Mouse (Mus musculus): Measurements from ENCODE around the gene Gsg1l. TPM values are rescaled to one million over a fixed set of nuclear protein-coding genes. Genes with fewer than 3 reads are reported as not detected.

Gene Gsg1l
- polyA plus RNA-seq, 1 experiment from 2014 or later, result 0.65 TPM

DNA sequence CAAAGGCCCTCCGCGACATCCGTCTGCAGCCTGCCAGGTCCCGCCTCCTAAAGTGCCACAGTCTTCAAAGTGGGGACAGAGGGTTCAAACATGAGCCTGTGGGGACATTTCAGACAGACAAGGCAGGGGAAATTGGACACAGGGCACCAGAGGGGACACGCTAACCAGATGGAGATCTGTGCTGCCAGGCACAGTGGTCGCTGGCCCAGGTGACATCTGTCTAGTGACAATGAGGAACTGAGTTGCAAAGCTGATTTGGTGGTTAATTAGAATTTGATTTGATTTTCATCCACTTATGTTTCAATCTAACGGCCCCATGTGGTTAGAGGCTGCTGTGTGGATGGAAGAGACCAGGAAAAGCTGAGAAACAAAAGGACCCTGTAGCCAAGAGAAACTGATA lies 28.6 kb downstream of the Gsg1l start:
- Histone ChIP-seq H3K27ac (ENCODE audit: low read length) (no peak overlapping the region), H3K4me1 (ENCODE audit: control insufficient read depth, insufficient read depth, low read length) (no peaks in the 10 kb centered on the region), H3K27me3 (ENCODE audit: control insufficient read depth, insufficient read depth, low read length) (no peaks in the 10 kb centered on the region), H3K4me2 (replicated peaks; ENCODE audit: low read depth, low read length) (no peak overlapping the region), H3K9ac (replicated peaks; ENCODE audit: low read depth, low read length) (no peak overlapping the region), H3K36me3 (ENCODE audit: control insufficient read depth, insufficient read depth, low read length) (no peaks in the 10 kb centered on the region), H3K9me3 (ENCODE audit: control insufficient read depth, low read depth, low read length) (no peaks in the 10 kb centered on the region), H3K4me3 (ENCODE audit: low read depth, low read length) (no peak overlapping the region)
- 87% methylated on average over 7 of the region's 7 CpGs for WGBS
- no peak for ATAC-seq (ENCODE audit: insufficient number of reproducible peaks, insufficient read depth, low FRiP score, low read depth)

DNA sequence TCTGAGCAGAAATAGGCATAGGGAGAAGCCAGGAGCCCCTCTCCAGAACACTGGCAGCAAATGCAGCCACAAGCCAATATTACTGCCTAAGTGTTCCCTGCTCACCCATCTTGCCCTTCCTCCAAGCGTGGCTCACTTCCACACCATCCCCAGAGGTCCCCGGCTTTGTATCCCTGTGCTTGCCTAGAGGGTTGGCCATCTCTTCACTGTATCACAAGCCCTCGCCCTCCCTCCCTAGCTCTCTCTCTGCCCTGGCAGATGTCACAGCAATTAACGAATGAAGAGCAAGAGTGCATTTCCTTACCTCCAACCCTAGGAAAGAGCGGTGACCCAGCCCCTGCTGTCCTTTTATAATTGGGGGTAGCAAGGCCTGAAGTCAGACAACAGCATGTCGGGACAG lies 30.3 kb downstream of the Gsg1l start:
- Histone ChIP-seq H3K4me3 (ENCODE audit: low read depth, low read length) (no peak overlapping the region), H3K27ac (ENCODE audit: low read length) (no peak overlapping the region), H3K9ac (replicated peaks; ENCODE audit: low read depth, low read length) (no peak overlapping the region), H3K36me3 (ENCODE audit: control insufficient read depth, insufficient read depth, low read length) (no peaks in the 10 kb centered on the region), H3K4me1 (ENCODE audit: control insufficient read depth, insufficient read depth, low read length) (no peaks in the 10 kb centered on the region), H3K27me3 (ENCODE audit: control insufficient read depth, insufficient read depth, low read length) (no peaks in the 10 kb centered on the region), H3K9me3 (ENCODE audit: control insufficient read depth, low read depth, low read length) (no peaks in the 10 kb centered on the region), H3K4me2 (replicated peaks; ENCODE audit: low read depth, low read length) (no peak overlapping the region)
- 47% methylated on average over 6 of the region's 6 CpGs for WGBS
- ATAC-seq (ENCODE audit: insufficient number of reproducible peaks, insufficient read depth, low FRiP score, low read depth), result no peak

DNA sequence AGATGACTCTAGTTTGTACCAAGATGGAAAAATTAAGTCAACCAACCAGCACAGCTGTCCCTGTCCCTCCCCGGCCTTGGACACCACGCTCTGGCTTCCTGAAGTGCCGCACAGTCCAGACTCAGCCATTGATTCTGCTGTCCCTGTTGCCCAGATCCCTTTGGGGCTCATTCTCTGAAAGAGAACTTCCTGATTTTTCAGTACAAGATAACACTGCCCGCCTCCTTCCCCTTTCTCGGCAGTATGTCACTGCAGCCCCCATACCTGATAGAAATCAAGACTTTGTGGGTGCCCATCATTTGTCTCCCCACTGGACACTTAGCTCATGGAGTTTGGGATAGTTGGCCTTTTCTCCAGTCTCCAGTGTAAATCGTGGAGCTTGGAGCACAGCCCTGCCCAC lies 37.1 kb downstream of the Gsg1l start:
- Histone ChIP-seq H3K36me3 (ENCODE audit: control insufficient read depth, insufficient read depth, low read length) (no peaks in the 10 kb centered on the region), H3K4me2 (replicated peaks; ENCODE audit: low read depth, low read length) (no peak overlapping the region), H3K27me3 (ENCODE audit: control insufficient read depth, insufficient read depth, low read length) (no peaks in the 10 kb centered on the region), H3K4me1 (ENCODE audit: control insufficient read depth, insufficient read depth, low read length) (no peaks in the 10 kb centered on the region), H3K27ac (ENCODE audit: low read length) (no peak overlapping the region), H3K9me3 (ENCODE audit: control insufficient read depth, low read depth, low read length) (no peaks in the 10 kb centered on the region), H3K9ac (replicated peaks; ENCODE audit: low read depth, low read length) (no peak overlapping the region), H3K4me3 (ENCODE audit: low read depth, low read length) (no peak overlapping the region)
- no peak for ATAC-seq (ENCODE audit: insufficient number of reproducible peaks, insufficient read depth, low FRiP score, low read depth)
- 86% methylated on average over 6 of the region's 6 CpGs for WGBS

DNA sequence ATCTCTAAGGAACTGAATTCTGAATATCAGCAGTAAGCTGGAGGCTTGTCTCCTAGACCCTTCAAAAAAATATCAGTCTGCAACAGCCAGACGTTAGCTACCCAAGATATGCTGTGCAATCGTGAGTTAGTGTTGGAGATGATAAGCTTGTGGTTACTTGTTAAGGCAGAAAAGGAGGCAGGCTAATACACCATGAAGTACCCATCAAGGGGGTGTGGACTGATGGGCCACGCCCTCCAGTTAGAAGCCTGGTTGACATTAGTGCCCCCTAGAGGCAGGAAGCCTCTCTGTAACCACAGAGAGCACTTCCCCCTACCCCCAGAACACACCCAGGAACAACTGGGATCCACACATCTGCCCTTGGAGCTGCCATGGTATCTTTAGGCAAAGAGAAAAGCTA lies 39.9 kb downstream of the Gsg1l start:
- no peaks in the 10 kb centered on the region for H3K36me3 ChIP-seq (ENCODE audit: control insufficient read depth, insufficient read depth, low read length)
- no peaks in the 10 kb centered on the region for H3K9me3 ChIP-seq (ENCODE audit: control insufficient read depth, low read depth, low read length)
- no peak overlapping the region for H3K4me2 ChIP-seq (replicated peaks; ENCODE audit: low read depth, low read length)
- H3K4me1 ChIP-seq (ENCODE audit: control insufficient read depth, insufficient read depth, low read length), result peaks cover 14% of the 10 kb centered on the region
- H3K27ac ChIP-seq (ENCODE audit: low read length), result no peak overlapping the region
- H3K9ac ChIP-seq (replicated peaks; ENCODE audit: low read depth, low read length), result no peak overlapping the region
- WGBS, result 47% methylated on average over 3 of the region's 3 CpGs
- no peak overlapping the region for H3K4me3 ChIP-seq (ENCODE audit: low read depth, low read length)
- no peaks in the 10 kb centered on the region for H3K27me3 ChIP-seq (ENCODE audit: control insufficient read depth, insufficient read depth, low read length)
- no peak; the same call in 1 of the 2 replicates for ATAC-seq (ENCODE audit: insufficient number of reproducible peaks, insufficient read depth, low FRiP score, low read depth)

DNA sequence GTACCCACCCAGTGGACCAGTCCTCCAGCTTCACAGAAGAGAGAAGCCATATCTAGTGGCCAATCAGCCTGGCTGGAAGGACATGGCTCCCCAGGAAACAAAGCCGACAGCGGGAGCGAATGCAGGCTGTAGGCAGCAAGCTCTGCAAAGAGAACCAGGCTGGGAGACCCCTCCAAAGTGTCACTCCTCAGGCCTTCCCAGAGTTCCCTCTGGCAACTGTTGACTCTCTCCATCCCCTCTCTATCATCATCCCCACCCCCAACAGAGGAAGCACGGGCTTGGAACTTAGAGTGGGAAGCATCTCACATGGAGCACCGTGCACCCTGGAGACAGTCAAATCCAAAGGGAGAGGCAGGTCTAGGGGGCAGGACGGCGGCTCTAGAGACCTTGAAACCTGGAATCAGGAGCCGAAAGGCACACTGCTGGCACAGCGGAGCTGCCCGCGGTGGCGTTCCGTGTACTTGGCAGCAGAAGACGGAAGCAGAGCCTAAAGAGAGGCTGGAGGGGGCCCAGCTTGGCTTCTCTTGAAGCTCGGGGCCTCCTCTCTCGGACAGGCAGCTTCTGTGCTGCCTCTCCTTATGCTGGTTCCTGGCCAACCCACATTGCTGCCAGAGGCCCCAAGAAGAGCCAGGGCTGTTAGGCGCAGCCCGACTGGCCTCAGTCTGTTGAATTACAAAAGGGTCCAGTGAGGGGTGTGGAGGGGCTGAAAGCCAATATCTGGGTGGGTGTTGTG lies 41.3 kb downstream of the Gsg1l start:
- H3K27me3 ChIP-seq (ENCODE audit: control insufficient read depth, insufficient read depth, low read length), result no peaks in the 10 kb centered on the region
- H3K27ac ChIP-seq (ENCODE audit: low read length), result no peak overlapping the region
- ATAC-seq (ENCODE audit: insufficient number of reproducible peaks, insufficient read depth, low FRiP score, low read depth), result 0 out of 2 replicates have a peak, but pooled peaks have one; percentile 3
- H3K4me2 ChIP-seq (replicated peaks; ENCODE audit: low read depth, low read length), result no peak overlapping the region
- H3K9ac ChIP-seq (replicated peaks; ENCODE audit: low read depth, low read length), result no peak overlapping the region
- no peaks in the 10 kb centered on the region for H3K36me3 ChIP-seq (ENCODE audit: control insufficient read depth, insufficient read depth, low read length)
- H3K4me1 ChIP-seq (ENCODE audit: control insufficient read depth, insufficient read depth, low read length), result peaks cover 18% of the 10 kb centered on the region
- 71% methylated on average over 18 of the region's 18 CpGs for WGBS
- no peak overlapping the region for H3K4me3 ChIP-seq (ENCODE audit: low read depth, low read length)
- no peaks in the 10 kb centered on the region for H3K9me3 ChIP-seq (ENCODE audit: control insufficient read depth, low read depth, low read length)

DNA sequence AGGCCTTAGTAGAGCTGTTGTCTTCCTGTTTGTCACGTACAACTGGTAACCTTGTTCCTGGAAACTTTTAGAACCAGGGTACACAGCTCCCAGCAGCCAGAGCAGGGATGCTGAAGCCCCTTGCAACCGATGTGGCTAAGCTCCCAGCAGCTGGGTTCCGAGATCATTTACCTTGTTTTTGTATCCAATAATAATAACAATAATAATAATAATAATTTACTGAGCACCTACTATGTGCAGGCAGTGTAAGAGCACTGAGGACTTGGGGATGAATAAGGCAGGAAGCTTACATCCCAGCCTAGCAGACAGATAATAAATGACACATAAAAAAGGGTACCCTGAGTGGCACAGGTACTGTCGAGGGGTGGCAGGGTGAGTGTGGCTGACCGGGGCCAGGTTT lies 42.4 kb downstream of the Gsg1l start:
- Histone ChIP-seq H3K9ac (replicated peaks; ENCODE audit: low read depth, low read length) (no peak overlapping the region), H3K36me3 (ENCODE audit: control insufficient read depth, insufficient read depth, low read length) (no peaks in the 10 kb centered on the region), H3K27me3 (ENCODE audit: control insufficient read depth, insufficient read depth, low read length) (no peaks in the 10 kb centered on the region), H3K9me3 (ENCODE audit: control insufficient read depth, low read depth, low read length) (no peaks in the 10 kb centered on the region), H3K4me1 (ENCODE audit: control insufficient read depth, insufficient read depth, low read length) (peaks cover 21% of the 10 kb centered on the region), H3K4me3 (ENCODE audit: low read depth, low read length) (no peak overlapping the region), H3K27ac (ENCODE audit: low read length) (peak overlapping the region; percentile 90; the same call in 1 of the 2 replicates), H3K4me2 (replicated peaks; ENCODE audit: low read depth, low read length) (no peak overlapping the region)
- WGBS, result 88% methylated on average over 5 of the region's 5 CpGs
- no peak for ATAC-seq (ENCODE audit: insufficient number of reproducible peaks, insufficient read depth, low FRiP score, low read depth)

DNA sequence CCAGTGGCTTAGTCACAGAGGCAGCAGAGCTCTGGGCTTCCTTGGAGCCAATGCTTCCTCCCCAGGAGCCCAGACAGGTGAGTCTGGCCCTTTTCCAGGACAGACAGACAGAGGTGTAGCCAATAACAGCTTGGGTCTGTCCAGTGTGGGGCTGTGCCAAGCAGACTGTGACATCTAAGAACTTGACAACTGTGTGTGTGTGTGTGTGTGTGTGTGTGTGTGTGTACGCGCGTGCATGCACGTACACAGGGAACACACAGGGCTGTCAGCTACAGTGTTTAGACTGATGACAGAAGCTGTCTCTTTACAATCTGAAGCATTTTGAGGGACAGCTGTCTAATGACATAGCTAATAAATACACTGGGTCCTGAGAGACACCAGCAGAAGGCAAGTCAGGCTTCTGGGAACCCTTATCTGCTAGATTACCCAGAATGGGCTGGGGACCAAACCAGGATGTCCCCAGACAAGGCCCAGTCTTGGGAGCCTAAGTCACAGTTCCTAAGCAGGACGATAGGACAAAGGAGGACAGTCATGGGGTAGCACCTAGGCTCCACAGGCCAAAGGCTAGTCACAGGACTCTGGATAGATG lies 42.9 kb downstream of the Gsg1l start:
- no peak overlapping the region for H3K4me3 ChIP-seq (ENCODE audit: low read depth, low read length)
- H3K36me3 ChIP-seq (ENCODE audit: control insufficient read depth, insufficient read depth, low read length), result no peaks in the 10 kb centered on the region
- 81% methylated on average over 5 of the region's 5 CpGs for WGBS
- no peaks in the 10 kb centered on the region for H3K27me3 ChIP-seq (ENCODE audit: control insufficient read depth, insufficient read depth, low read length)
- H3K4me2 ChIP-seq (replicated peaks; ENCODE audit: low read depth, low read length), result peak overlapping the region; percentile 14; the same call in 1 of the 2 replicates
- H3K9ac ChIP-seq (replicated peaks; ENCODE audit: low read depth, low read length), result no peak overlapping the region
- H3K27ac ChIP-seq (ENCODE audit: low read length), result peak overlapping the region; percentile 90
- no peaks in the 10 kb centered on the region for H3K9me3 ChIP-seq (ENCODE audit: control insufficient read depth, low read depth, low read length)
- no peak for ATAC-seq (ENCODE audit: insufficient number of reproducible peaks, insufficient read depth, low FRiP score, low read depth)
- peaks cover 24% of the 10 kb centered on the region for H3K4me1 ChIP-seq (ENCODE audit: control insufficient read depth, insufficient read depth, low read length)

DNA sequence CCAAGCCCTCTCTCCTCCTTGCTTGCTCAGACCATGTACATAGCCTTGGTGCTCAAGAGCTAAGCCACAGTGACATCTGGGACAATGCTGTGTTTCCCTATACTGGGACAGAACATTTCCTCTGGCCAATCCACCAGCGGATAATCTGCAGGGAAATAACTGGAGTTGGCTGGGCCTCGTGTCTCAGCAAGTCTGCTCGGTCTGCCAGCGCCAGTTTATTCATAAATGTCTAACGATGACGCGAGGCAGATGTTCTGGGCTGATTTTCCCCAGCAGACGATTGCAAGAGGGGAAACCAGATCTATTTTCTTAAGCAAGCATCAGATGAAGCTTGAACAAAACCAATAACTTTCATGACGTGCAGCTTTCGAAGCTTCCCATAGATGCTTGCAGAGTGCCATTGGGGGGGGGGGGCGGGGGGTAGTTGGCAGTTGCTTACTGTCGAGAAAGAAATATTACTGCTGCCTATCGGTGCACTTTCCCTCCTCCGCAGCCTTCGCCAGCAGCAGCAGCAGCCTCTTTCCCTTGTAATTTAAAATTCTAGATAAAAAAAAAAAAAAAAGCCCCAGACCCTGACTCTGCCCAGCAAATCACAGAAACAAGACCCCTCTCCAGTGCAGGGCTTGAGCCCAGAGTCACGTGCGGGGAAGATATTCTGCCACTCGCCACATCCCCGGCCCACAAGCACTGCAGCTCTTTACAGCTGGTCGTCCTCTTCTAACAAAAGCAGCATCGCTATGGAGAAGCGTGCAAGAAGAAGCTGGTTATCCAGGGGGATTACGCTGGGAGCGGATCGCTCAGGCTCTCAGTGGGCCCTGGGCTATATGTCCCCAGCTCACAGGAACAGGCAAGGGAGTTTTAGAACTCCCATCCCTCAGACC lies 43.6 kb downstream of the Gsg1l start:
- ATAC-seq (ENCODE audit: insufficient number of reproducible peaks, insufficient read depth, low FRiP score, low read depth), result no peak; the same call in 1 of the 2 replicates
- peaks cover 24% of the 10 kb centered on the region for H3K4me1 ChIP-seq (ENCODE audit: control insufficient read depth, insufficient read depth, low read length)
- no peaks in the 10 kb centered on the region for H3K36me3 ChIP-seq (ENCODE audit: control insufficient read depth, insufficient read depth, low read length)
- no peak overlapping the region for H3K4me3 ChIP-seq (ENCODE audit: low read depth, low read length)
- peak overlapping the region; percentile 14; the same call in 1 of the 2 replicates for H3K4me2 ChIP-seq (replicated peaks; ENCODE audit: low read depth, low read length)
- WGBS, result 20% methylated on average over 25 of the region's 25 CpGs
- no peak overlapping the region for H3K9ac ChIP-seq (replicated peaks; ENCODE audit: low read depth, low read length)
- H3K27me3 ChIP-seq (ENCODE audit: control insufficient read depth, insufficient read depth, low read length), result no peaks in the 10 kb centered on the region
- peak overlapping the region; percentile 90 for H3K27ac ChIP-seq (ENCODE audit: low read length)
- H3K9me3 ChIP-seq (ENCODE audit: control insufficient read depth, low read depth, low read length), result no peaks in the 10 kb centered on the region

All from stomach, embryonic 14.5 days (tissue).